Mouse (Mus musculus): ENCODE measurements around the gene Hirip3. TPM values are rescaled to one million over a fixed set of nuclear protein-coding genes. Genes with fewer than 3 reads are reported as not detected.

The Hirip3 gene
- total RNA-seq, 2 experiments from 2014 or later, result 27.5 to 215 TPM

- ATAC-seq (replicated peaks; ENCODE audit: poor library complexity), result no peak
Measured at GRCm38 (mm10) chr7:126851192-126851591, 10.6 kb upstream of the Hirip3 start.

- no peak for ATAC-seq (replicated peaks; ENCODE audit: poor library complexity)
Measured at GRCm38 (mm10) chr7:126853454-126853853, 8.3 kb upstream of the Hirip3 start.

GRCm38 (mm10) chr7:126855641-126856040 lies 6.1 kb upstream of the Hirip3 start:
- ATAC-seq (replicated peaks; ENCODE audit: poor library complexity), result no peak

- ATAC-seq (replicated peaks; ENCODE audit: poor library complexity), result no peak
Measured at GRCm38 (mm10) chr7:126856741-126857420, 4.9 kb upstream of the Hirip3 start.

- no peak for ATAC-seq (replicated peaks; ENCODE audit: poor library complexity)
Measured at GRCm38 (mm10) chr7:126860987-126861386, 785 bp upstream of the Hirip3 start.

GRCm38 (mm10) chr7:126862147-126862784 lies 494 bp downstream of the Hirip3 start, which contains the start of gene Ino80e:
Gene Ino80e (minus strand): TSS chr7:126862377.
- ATAC-seq (replicated peaks; ENCODE audit: poor library complexity), result peak; percentile 61

GRCm38 (mm10) chr7:126863791-126864190 lies 2.0 kb downstream of the Hirip3 start:
- ATAC-seq (replicated peaks; ENCODE audit: poor library complexity), result no peak

GRCm38 (mm10) chr7:126867534-126867933 lies 5.8 kb downstream of the Hirip3 start:
- no peak for ATAC-seq (replicated peaks; ENCODE audit: poor library complexity)

- ATAC-seq (replicated peaks; ENCODE audit: poor library complexity), result no peak
Measured at GRCm38 (mm10) chr7:126868003-126868402, 6.2 kb downstream of the Hirip3 start.

GRCm38 (mm10) chr7:126869780-126870519 lies 8.2 kb downstream of the Hirip3 start:
- ATAC-seq (replicated peaks; ENCODE audit: poor library complexity), result no peak

- no peak for ATAC-seq (replicated peaks; ENCODE audit: poor library complexity)
Measured at GRCm38 (mm10) chr7:126870520-126870891, 8.7 kb downstream of the Hirip3 start.

GRCm38 (mm10) chr7:126877239-126877638 lies 15.5 kb downstream of the Hirip3 start:
- ATAC-seq (replicated peaks; ENCODE audit: poor library complexity), result no peak

GRCm38 (mm10) chr7:126881040-126881439 lies 19.3 kb downstream of the Hirip3 start:
- ATAC-seq (replicated peaks; ENCODE audit: poor library complexity), result no peak

GRCm38 (mm10) chr7:126883731-126884181 lies 22.0 kb downstream of the Hirip3 start:
- ATAC-seq (replicated peaks; ENCODE audit: poor library complexity), result no peak

- peak; percentile 94 for ATAC-seq (replicated peaks; ENCODE audit: poor library complexity)
Measured at GRCm38 (mm10) chr7:126884286-126885164, 22.8 kb downstream of the Hirip3 start, which contains the start of gene Taok2. Gene Taok2 (minus strand): TSS chr7:126884703.

GRCm38 (mm10) chr7:126887281-126887680 lies 25.5 kb downstream of the Hirip3 start:
- no peak for ATAC-seq (replicated peaks; ENCODE audit: poor library complexity)

- ATAC-seq (replicated peaks; ENCODE audit: poor library complexity), result no peak
Measured at GRCm38 (mm10) chr7:126888852-126889251, 27.1 kb downstream of the Hirip3 start.

GRCm38 (mm10) chr7:126896912-126897311 lies 35.1 kb downstream of the Hirip3 start:
- peak; percentile 25 for ATAC-seq (replicated peaks; ENCODE audit: poor library complexity)

- ATAC-seq (replicated peaks; ENCODE audit: poor library complexity), result peak; percentile 71
Measured at GRCm38 (mm10) chr7:126897390-126898101, 35.8 kb downstream of the Hirip3 start.
